Mouse (Mus musculus) naive thymus-derived CD4-positive, alpha-beta T cell, adult 2 months (primary cell): Measurements from ENCODE around the gene Rgl1.

Experiments used
- DNase-seq: peaks from one replicate; pipeline ENCODE4 v3.0.0-alpha.2; 2011; ENCODE audit warnings: low read depth

The Rgl1 gene

DNA sequence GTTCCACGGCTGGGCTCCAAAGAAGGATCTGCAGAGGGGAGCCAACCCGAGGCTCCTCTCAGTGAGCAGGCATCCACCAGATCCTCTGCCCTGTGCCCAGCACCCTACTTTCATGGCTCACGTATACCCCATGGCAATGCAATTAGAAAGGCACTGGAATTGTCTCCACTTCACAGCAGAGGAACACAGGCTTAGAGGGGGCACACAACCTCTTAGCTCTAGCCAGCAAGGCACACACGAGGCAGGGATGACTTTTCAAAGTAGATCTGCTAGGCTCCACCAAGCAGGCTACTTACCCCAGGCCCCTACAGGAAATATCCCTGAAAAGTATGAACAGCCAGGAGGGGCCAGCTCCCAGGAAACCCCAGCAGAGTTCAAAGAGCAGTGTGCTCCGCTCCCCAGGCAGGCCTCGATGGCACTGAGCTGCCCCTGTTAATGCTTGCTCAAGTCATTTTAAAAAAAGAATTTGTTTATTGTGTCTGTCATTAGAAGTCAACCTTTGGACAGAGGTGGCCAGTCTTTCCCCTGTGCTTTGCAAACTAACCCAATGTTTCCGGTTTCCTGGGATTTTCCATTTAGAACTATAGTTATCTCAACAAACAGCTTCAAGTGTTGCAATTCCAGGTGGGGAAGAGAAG, 151.3 kb downstream of the Rgl1 start:
- DNase-seq: no peak

DNA sequence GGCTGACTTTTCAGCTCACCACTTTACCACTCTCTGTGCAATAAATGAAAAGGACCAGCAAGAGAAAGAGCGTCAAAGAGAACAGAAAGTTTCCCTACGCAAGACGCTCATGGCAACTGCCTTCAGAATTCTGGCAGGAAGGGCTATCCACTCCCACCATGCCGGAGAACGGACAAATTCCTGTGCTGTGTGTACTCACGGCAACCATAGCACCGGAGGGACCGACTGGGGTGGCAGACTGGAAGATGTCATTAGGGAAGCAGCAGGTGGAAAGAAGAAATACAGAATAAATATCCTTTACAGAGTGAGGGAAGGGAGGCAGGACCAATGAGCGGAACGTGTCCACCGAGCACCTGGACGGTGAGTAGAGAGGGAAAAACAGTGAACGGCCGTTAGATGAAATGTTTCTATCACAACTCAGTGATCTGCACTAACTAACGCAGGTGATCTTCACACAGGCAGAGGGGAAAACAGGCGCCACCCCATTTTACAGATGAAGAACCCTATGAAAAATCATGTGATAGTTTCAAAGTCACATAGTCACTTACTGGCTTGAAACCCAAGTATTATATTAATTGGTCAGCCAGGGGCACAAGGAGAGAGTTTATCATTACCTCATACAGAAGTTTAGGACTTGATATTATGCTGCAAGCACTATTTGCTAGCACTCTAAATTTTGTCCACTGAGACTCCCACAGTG, 152.8 kb downstream of the Rgl1 start:
- no peak for DNase-seq

DNA sequence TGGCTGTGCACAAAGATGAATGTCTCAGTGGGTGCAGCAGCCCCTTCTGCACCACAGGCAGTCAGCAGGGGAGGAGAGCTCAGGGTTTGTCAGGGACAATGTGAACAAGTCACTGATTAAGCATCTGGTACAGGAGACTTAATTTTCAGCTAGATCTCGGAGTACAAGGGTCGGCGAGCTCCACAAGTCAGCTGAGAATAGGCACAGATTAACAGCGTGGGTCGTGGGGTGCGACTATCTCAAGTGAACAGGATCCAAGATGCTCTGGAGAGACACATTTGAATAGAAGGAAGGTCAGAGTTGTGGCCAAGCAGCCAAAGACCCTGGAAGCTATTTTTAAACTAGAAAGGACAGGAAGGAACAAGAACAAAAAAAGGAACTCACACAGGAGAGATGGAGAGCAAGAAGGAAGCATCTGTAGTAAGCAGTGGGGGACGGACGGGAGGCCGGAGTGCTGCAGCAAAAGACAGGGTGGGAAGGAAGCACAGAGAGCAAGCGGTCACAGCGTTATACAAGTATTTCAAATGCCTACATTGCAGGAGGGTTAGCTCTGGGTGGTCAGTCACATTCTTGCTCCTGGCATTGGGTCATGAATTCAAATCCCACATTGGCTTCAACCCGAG, 153.5 kb downstream of the Rgl1 start:
- DNase-seq: no peak

DNA sequence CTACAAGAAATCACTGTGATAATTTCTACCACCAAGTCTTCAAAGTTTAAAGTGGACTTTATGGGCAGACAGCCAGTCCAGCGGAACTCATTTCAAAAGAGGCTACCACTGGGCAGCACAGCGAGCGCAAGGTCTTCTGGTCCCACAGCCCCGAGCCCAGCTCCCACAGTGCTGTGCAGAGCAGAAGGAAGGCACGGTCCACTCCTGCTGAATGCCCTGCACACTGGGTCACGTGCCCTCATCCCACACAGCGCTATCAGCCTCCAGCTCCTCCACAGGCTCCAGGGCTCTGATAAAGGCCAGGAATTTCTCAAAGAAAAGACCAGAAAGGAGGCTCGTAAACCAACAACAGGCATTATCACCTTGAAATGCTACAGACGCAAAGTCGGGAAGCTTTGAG, 156.6 kb downstream of the Rgl1 start:
- no peak for DNase-seq

DNA sequence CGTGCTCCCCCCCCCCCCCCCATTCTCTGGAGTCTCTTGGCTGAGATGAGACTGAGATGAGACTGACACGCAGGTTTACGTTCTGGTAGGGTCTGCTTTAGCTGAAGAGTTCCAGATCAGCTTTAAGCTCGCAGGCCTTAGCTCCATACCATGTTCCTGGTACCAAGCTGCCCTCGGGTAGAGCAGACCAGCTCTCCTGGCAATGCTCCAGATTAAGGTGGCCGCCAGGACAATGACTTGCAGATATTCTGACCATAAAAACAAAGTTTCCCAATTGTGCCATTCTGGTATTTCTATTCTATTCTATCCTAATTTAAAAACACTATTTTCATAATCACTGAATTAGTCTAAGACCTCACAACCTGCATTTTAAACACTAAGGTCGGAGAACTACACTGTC, 157.1 kb downstream of the Rgl1 start:
- no peak for DNase-seq

DNA sequence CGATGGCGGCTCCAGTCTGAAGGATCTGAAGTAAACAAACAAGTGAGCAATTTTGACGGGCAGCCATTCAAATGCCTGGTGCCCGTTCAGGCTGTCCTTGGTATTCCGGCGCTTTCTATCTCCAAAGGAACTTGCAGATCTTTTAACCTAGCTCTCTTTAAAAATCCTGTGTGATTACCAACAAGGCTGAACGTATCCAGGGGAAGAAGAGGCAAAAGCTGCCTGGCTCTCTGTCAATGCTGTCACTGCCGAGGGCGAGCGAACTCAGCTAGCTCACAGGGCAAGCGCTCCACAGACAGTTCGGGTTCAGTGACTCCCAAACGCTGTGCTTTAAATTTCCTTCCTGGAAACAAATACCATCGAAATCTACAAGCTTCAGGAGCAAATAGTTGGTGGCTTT, 158.4 kb downstream of the Rgl1 start:
- DNase-seq: no peak

DNA sequence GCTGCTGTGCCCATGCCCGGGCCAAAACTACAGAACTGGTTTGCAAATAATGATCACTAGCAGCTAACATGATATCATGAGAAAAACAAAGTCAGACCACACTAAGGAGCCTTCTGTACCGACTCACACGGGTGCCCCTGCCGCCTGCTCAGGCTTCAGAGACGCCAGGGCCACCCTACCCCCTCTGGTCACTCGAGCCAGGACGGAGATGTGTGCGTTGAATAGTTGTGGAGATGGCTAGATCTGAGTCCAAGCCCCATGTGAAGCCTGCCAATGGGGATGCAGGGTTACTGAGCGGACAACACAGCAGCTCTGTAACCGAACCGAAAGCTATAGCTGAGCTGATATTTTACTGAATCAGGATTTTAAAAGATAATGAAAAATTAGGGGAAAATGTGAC, 159.4 kb downstream of the Rgl1 start:
- no peak for DNase-seq

DNA sequence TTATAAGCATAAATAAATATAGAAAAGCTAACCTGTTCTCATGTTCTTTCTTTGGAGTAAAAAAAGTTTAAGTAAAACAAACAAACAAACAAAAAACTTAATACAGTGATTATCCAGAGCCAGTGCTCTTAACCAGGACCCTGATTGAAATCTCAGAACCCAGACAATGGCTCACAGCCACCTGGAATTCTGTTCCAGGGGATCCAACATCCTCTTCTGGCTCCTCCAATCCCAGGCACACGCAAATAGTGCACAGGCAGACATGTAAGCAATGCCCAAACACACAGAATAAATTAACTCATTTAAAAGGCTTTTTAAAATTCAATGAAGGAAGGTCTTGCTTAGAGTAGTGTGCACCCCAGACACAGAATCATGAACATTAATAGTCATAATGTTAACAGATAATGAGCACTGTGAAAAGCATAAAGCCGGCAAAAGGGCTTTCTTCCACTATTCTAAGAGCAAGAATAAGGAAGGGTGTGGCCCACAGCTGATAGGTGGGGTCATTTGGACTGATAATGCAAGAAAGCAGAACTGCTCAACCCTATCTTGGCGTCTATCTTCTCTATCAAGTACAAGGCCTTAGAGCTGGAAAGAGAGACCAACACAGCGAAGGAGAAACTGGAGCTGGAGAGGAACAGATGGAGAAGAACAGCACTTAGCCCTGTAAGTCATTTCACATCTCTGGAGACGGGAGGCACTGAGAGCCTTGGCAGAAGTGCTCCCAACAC, 160.1 kb downstream of the Rgl1 start:
- no peak for DNase-seq

DNA sequence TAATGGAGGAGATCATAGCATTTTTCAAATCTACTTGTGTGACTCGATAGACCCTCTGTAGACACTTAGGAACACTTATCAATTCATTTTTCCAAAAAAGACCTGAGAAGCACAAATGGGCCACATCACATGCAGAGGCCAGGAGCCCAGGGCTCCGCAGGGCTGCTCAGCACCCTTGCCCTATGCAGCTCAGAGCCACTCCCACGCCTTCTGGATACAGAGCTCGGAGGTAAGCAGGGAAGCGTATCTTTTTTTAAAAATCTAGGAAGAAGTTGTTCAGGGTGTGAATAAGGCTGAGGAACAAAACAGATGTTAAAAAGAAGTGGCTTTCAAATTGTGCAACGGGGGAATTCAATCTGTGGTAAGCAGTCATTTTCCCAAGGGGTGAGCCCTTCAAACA, 162.0 kb downstream of the Rgl1 start:
- no peak for DNase-seq

DNA sequence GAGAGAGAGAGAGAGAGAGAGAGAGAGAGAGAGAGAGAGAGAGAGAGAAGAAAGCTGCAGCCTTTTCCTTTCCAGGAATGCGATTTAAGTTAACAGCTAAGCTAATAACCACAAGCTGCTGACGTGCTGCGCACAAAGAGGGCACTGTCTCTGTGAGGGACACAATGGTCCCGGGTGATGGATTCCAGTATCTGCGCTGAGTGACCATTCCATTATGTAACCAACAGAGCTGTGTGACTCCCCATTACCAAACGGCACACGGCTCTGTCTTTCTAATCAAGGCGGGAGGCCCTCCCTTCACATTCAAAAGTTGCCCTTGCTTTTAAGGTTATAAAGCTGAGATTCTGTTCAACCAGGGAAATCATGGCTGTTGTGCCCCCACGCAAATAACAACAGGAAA, 162.5 kb downstream of the Rgl1 start:
- DNase-seq: no peak

DNA sequence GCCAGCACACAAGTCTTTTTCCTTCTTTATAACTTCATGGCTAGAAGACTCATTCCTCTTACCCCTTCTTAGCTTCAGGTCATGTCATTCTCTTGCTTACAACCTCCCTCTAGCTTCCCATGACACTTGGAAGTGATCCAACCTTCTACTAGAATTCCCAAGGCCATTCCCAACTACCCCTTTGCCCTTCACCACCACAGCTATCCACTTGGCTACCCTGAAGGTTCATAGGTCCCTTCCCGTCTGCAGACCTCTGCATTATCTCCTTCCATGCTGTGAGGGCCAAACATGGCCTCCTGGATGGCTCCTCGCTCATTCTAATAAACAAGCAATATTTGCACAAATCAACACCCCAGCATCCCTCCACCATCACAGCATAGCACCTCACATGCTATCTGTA, 165.7 kb downstream of the Rgl1 start:
- DNase-seq: no peak

DNA sequence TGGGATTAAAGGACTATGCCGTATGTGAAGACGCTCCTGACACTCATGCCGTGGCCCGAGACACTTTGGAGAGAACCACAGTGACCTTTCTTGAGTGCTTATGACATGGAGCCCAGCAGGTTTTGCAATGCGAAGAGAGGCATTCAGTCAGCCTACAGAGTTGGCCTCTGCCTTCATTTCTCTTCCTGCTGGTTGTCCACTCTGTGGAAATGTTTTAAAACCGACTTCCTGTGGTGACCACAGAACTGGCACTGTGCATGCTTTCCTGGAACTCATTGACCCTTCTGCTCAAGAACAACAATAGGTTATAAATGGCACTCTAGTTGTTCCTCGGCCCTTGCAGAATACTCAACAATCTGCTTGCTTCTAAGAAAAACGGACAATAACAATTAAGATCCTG, 166.8 kb downstream of the Rgl1 start:
- no peak for DNase-seq

DNA sequence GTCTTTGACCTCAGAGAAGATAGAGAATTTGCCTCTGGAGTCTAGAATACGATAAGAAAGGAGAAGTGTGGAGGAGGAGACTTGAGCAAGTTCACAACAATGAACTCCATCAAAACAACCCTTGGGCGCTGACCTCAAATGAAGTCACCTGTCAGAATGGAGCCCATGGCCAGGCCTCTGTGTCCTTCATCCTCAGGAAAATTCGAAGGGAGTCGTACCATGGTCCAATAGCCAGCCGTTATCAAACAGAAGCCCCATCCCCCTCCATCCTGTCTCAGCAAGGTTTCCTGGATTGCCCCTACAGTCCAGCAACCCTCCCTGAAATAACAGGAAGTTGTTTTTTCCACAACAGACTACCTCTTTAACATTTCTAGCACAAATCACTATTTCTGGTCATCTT, 171.5 kb downstream of the Rgl1 start:
- DNase-seq: no peak

DNA sequence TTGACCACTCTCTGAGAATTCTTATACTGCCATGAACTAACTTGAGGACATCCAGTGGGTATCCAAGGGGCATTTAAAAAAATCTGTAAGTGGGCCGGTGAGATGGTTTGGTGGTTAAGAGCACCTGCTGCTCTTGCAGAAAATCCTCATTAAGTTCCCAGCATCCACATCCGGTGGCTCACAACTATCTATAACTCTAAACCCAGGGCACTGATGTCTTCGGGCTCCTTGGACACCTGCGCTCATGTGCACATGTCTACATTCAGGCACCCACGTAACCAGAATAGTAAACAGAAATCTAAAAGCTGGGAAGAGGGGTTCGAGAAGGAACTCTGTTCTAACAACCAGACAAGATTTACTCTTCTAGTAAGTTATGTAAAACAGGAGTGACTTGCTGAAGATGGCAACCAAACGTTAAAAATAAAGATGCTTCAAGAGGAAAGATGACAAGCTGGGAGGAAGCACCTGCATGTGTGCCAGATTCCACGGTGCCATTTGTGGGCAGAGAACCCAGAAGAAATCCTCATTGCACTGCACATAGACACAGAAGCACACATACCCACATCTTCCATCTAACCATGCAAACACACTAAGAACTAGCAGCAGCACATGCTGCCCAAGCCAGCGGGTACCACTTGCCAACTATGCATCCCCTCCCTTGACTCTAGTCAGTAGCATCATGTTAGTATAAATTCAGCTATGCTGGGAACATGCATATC, 172.2 kb downstream of the Rgl1 start:
- peak; percentile 20 for DNase-seq

DNA sequence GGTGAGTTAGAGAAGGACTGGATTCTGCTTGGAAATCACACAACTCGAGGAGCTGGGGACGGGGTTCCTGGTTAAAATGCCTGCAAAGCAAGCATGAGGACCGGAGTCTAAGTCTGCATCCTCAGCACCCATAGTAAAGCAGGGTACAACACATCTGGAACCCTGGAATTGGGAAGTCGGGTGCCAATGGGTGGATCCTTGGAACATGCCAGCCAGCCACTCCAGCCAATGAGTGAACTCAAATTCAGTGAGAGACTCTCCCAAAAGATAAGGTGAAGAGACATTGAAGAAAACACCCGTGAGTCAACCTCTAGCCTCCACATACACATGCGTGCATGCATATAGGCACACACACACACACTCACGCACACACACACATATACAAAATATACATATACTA, 172.8 kb downstream of the Rgl1 start:
- DNase-seq: no peak

DNA sequence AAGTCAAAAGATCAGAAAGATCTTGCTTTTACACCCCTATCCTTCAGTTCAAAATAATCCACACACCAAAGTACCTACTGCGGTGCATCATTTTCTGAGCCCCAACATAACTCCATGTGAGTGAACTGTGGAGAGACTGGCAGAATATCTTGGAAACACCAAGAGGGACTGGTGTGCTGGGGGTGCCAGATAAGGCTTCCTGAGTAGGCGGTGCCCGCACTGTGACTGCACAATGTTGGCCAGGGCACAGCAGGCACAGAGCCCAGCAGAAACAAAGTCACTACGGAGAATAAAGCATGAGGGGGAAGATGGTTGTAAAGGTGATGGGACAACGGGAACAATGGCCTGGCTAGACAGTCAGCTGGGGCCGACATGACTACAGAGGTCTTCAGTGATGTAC, 173.5 kb downstream of the Rgl1 start:
- peak; percentile 20 for DNase-seq

DNA sequence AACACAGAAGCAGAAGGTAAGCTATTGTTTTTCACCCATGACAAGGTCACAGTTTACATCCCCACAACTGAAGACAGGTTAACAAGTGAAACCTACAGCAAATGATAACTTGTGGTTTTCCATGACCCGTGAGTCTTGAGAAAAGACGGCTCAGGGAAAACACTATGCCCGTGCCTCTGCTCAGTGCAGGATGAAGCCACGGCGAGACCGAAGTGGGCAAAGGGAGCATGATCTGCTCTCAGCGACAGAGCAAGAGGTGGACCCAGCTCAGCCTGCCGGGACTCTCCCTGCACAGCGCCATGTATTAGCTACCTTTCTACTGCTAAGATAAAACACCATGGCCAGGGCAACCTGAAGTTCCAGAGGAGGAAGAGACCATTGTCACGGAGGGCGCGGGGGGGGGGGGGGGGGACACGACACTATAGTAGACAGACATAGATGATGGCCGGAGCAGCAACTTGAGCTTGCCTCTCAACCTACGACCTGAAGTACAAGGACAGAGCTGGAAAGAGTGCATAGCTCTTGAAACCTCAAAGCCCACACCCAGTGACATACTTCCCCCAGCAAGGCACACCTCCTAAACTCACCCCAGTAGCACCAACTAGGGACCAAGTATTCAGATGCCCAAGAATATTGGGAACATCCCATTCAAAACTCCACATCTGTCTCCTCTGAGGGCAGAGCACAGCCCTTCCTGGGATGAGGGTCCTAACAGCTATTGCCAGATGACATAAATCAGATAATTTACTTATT, 174.2 kb downstream of the Rgl1 start:
- DNase-seq: peak; percentile 38

DNA sequence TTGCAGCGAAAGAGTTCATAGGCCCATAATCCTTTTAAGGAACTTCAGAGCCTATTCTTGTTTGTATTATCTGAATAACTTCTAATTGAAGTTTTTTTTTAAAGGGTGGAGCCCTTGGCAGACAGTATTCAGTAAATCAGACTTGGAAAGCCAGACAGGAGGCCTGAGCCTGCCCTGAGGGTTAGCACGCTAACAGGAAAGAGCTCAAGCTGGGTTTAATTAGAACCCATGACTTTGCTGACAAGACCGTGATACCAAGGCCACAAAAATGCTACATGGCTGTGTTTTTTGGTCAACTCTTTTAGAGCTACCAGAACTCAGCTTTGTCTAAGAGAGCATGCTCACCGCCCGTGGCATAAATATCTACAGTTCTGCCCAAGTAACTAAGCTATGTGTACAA, 175.8 kb downstream of the Rgl1 start:
- no peak for DNase-seq

DNA sequence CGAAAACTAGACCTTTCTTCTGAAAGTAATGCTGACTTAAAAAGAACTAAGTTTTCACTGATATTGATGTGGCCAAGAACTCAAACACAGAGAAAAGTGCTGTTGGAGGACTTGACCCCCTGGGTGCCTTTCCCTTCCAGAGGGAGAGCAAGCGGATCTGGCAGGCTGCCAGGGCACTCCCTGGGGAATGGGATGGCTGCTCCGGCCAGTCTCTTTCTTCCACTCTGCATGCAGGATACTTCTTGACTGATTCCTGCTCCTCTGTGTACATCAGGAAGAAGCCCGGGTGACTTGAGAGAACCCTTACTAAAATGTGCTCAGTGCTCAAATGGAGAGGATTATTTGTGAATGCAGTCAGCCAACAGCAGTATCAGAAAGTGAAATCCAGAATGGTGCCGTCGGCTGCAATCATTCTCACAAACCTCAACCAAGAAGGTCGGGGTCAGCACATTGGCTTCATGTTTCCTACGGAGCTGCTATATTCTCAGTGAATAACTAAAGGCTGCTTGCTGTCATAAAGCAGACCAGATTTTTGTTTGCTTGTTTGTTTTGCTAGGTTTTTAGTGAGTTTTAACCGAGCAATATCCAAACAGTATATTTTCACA, 176.7 kb downstream of the Rgl1 start:
- DNase-seq: no peak

DNA sequence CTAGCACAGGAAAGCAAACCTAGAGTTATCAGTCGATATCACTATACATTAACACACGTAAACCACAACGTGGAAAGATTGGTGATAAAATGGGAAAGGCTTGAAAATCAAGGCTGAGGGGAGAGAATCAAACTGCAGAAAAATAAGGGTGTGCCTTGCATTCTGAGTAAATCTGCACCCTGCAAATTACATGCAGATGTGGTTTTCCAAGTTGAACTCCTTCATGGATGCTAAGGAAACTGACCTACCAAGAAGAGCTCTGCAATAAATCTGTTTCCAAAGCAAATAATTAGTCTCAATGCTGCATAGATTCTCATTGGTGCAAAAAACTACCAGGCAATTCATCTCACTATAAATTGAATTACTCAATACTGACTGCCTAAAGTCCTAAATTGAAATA, 178.7 kb downstream of the Rgl1 start:
- DNase-seq: no peak

DNA sequence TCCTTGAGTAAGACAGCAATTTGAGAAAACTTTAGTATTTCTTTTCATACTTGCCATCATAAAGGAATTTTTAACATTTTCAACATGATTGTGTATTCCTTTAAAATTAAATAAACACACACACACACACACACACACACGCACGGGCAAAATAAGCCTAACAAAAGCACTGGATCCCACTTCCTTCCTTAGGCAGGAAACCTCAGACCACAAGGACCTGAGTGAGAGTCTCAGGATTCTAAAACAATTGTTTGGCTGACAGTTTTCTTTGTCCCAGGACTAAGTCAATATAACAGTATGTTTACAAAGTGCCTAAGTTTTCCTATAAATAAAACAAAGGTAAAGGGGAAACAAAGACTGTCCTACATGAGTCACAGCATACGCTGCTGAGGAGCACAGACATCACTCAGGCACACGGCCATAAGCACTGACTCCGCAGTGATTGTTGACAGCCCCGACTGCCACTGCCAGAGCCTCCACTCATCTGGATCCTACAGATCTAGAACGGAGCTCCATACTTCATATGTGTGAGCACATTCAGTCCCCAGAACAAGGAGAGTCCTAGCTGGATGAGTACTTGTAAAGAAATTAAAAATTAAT, 180.7 kb downstream of the Rgl1 start:
- peak; percentile 63 for DNase-seq
